In the genomic region with DNA sequence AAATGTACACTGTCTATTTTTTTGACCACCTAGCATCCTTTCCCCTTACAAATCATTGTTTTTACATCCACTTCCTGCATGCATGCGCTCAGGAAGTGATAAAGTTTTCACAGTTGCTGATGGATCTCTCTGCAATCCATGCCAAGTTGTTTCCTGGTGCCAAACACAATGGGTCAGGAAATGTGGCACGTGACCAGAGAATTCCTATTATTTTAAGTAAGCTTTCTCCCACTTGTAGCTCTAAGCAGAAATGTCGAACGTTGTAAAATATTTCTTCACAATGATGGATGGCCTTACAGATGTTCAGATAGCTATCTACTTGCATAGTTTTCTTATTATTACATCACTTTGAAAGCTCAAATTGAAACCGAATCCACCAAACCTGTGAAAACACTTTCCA, we compare ENCODE assay signal across 10 mouse cellular contexts.
DNase-seq lines count a peak whose midpoint lies in the region; ATAC-seq and TF ChIP-seq lines count a peak whose summit lies in the region.
"Had no signal": no experiment of that assay in that cellular context is flagged by ENCODE, and none has a peak within 500 bp of the region (broad histone marks: within the 10 kb centered on the region; RNA-seq: fewer than 3 reads in every experiment).

No protein-coding gene starts in this region.

- H3K4me2 ChIP-seq in limb, embryonic 14.5 days (replicated peaks; ENCODE audit: low read depth, low read length, severe bottlenecking), result no peak overlapping the region
- no peak overlapping the region for H3K4me2 ChIP-seq in kidney, embryonic 16.5 days (replicated peaks; ENCODE audit: low read depth, low read length)
- H3K4me2 ChIP-seq in midbrain, embryonic 11.5 days, result no peak overlapping the region
- H3K4me2 ChIP-seq: liver, embryonic 13.5 days; neural tube, embryonic 12.5 days had no signal

- no peak overlapping the region for H3K27ac ChIP-seq in limb, embryonic 14.5 days (replicated peaks; ENCODE audit: low read depth, low read length)
- no peak overlapping the region for H3K27ac ChIP-seq in limb, embryonic 10.5 days
- no peak overlapping the region for H3K27ac ChIP-seq in kidney, embryonic 16.5 days (ENCODE audit: low read length)
- H3K27ac ChIP-seq in hindbrain, embryonic 10.5 days, result no peak overlapping the region
- no peak overlapping the region for H3K27ac ChIP-seq in midbrain, embryonic 11.5 days (ENCODE audit: low read depth, low read length)
- H3K27ac ChIP-seq: liver, embryonic 13.5 days; neural tube, embryonic 12.5 days had no signal

- H3K36me3 ChIP-seq in limb, embryonic 14.5 days (ENCODE audit: control insufficient read depth, insufficient read depth, low read length), result no peaks in the 10 kb centered on the region
- no peaks in the 10 kb centered on the region for H3K36me3 ChIP-seq in limb, embryonic 10.5 days
- H3K36me3 ChIP-seq in kidney, embryonic 16.5 days (ENCODE audit: insufficient read depth, low read length), result no peaks in the 10 kb centered on the region
- no peaks in the 10 kb centered on the region for H3K36me3 ChIP-seq in hindbrain, embryonic 10.5 days
- no peaks in the 10 kb centered on the region for H3K36me3 ChIP-seq in midbrain, embryonic 11.5 days (ENCODE audit: control insufficient read depth, insufficient read depth, low read length)
- H3K36me3 ChIP-seq: liver, embryonic 13.5 days; neural tube, embryonic 12.5 days had no signal

- H3K9me3 ChIP-seq in limb, embryonic 14.5 days (ENCODE audit: control insufficient read depth, low read length), result no peaks in the 10 kb centered on the region
- H3K9me3 ChIP-seq in limb, embryonic 10.5 days (replicated peaks), result no peaks in the 10 kb centered on the region
- H3K9me3 ChIP-seq in kidney, embryonic 16.5 days (ENCODE audit: low read length), result no peaks in the 10 kb centered on the region
- no peaks in the 10 kb centered on the region for H3K9me3 ChIP-seq in hindbrain, embryonic 10.5 days
- no peaks in the 10 kb centered on the region for H3K9me3 ChIP-seq in midbrain, embryonic 11.5 days (ENCODE audit: control insufficient read depth, low read length)
- H3K9me3 ChIP-seq: liver, embryonic 13.5 days; neural tube, embryonic 12.5 days had no signal

- WGBS in limb, embryonic 14.5 days, result 62% methylated on average over 5 of the region's 5 CpGs
- WGBS in limb, embryonic 10.5 days, result 77% methylated on average over 5 of the region's 5 CpGs
- 43% methylated on average over 5 of the region's 5 CpGs for WGBS in kidney, embryonic 16.5 days
- WGBS in hindbrain, embryonic 10.5 days, result 79% methylated on average over 5 of the region's 5 CpGs
- 84% methylated on average over 5 of the region's 5 CpGs for WGBS in midbrain, embryonic 11.5 days

- ATAC-seq in limb, embryonic 14.5 days (ENCODE audit: low FRiP score, low read depth), result no peak
- ATAC-seq in kidney, embryonic 16.5 days (ENCODE audit: low FRiP score, low TSS enrichment), result 0 out of 2 replicates have a peak, but pooled peaks have one; percentile 15
- ATAC-seq in megakaryocyte progenitor cell, adult 5-6 weeks (replicated peaks; ENCODE audit: poor library complexity), result peak; percentile 31; the same call in 1 of the 2 replicates
- ATAC-seq in midbrain, embryonic 11.5 days (ENCODE audit: low FRiP score), result no peak

- DNase-seq in limb, embryonic 14.5 days (ENCODE audit: low spot score), result peak; percentile 8
- DNase-seq in limb, embryonic 10.5 days (ENCODE audit: low spot score), result no peak
- peak; percentile 74 for DNase-seq in heart, adult 8-10 months (ENCODE audit: low spot score)
- DNase-seq in hindbrain, embryonic 10.5 days (ENCODE audit: low spot score), result no peak
- no peak for DNase-seq in frontal cortex, postnatal 25 days (ENCODE audit: low spot score in 2 of 2)
- DNase-seq in midbrain, embryonic 11.5 days (ENCODE audit: low spot score, missing footprints), result no peak
- DNase-seq: liver, embryonic 13.5 days had no signal

- no peak for TF ChIP-seq POLR2A in limb, embryonic 14.5 days (IDR thresholded peaks at IDR 0.05; ENCODE audit: borderline replicate concordance, extremely low read depth, insufficient read depth, insufficient read length)

- H3K9ac ChIP-seq in limb, embryonic 14.5 days (ENCODE audit: low read depth, low read length, severe bottlenecking), result no peak overlapping the region
- H3K9ac ChIP-seq in kidney, embryonic 16.5 days (replicated peaks; ENCODE audit: low read length), result no peak overlapping the region
- H3K9ac ChIP-seq in midbrain, embryonic 11.5 days (ENCODE audit: low read length), result no peak overlapping the region
- H3K9ac ChIP-seq: liver, embryonic 13.5 days; neural tube, embryonic 12.5 days had no signal

- H3K4me1 ChIP-seq in limb, embryonic 14.5 days (ENCODE audit: control insufficient read depth, insufficient read depth, low read length), result no peaks in the 10 kb centered on the region
- H3K4me1 ChIP-seq in limb, embryonic 10.5 days, result no peaks in the 10 kb centered on the region
- H3K4me1 ChIP-seq in kidney, embryonic 16.5 days (ENCODE audit: insufficient read depth, low read length), result no peaks in the 10 kb centered on the region
- H3K4me1 ChIP-seq in hindbrain, embryonic 10.5 days (replicated peaks), result peaks cover 9% of the 10 kb centered on the region
- 0 out of 2 replicates have a peak, but pooled peaks cover 2% of the 10 kb centered on the region for H3K4me1 ChIP-seq in midbrain, embryonic 11.5 days (ENCODE audit: control insufficient read depth, insufficient read depth, low read length)
- H3K4me1 ChIP-seq: liver, embryonic 13.5 days had no signal

- no peak overlapping the region for H3K4me3 ChIP-seq in limb, embryonic 14.5 days (replicated peaks; ENCODE audit: low read length)
- no peak overlapping the region for H3K4me3 ChIP-seq in limb, embryonic 10.5 days
- H3K4me3 ChIP-seq in kidney, embryonic 16.5 days (ENCODE audit: low read length), result no peak overlapping the region
- no peak overlapping the region for H3K4me3 ChIP-seq in hindbrain, embryonic 10.5 days
- H3K4me3 ChIP-seq in midbrain, embryonic 11.5 days (ENCODE audit: low read depth, low read length), result no peak overlapping the region
- H3K4me3 ChIP-seq: liver, embryonic 13.5 days; neural tube, embryonic 12.5 days had no signal

- H3K27me3 ChIP-seq in limb, embryonic 14.5 days (ENCODE audit: control insufficient read depth, insufficient read depth, low read length), result no peaks in the 10 kb centered on the region
- no peaks in the 10 kb centered on the region for H3K27me3 ChIP-seq in limb, embryonic 10.5 days (ENCODE audit: low read depth, poor library complexity, severe bottlenecking)
- H3K27me3 ChIP-seq in kidney, embryonic 16.5 days (ENCODE audit: insufficient read depth, low read length), result no peaks in the 10 kb centered on the region
- no peaks in the 10 kb centered on the region for H3K27me3 ChIP-seq in hindbrain, embryonic 10.5 days (ENCODE audit: insufficient read depth, poor library complexity, severe bottlenecking)
- no peaks in the 10 kb centered on the region for H3K27me3 ChIP-seq in midbrain, embryonic 11.5 days (ENCODE audit: control insufficient read depth, insufficient read depth, low read length)
- H3K27me3 ChIP-seq: liver, embryonic 13.5 days; neural tube, embryonic 12.5 days had no signal

Comparison
In these comparisons a context has a peak if more than half of its experiments do, and no peak if none do; other contexts are left out.
1. DNase-seq: peak in limb, embryonic 14.5 days (single experiment) and heart, adult 8-10 months (single experiment); none in limb, embryonic 10.5 days (single experiment), hindbrain, embryonic 10.5 days (single experiment), frontal cortex, postnatal 25 days (0 of 2) and midbrain, embryonic 11.5 days (single experiment).
2. ATAC-seq: peak in kidney, embryonic 16.5 days (single experiment) and megakaryocyte progenitor cell, adult 5-6 weeks (single experiment); none in limb, embryonic 14.5 days (single experiment) and midbrain, embryonic 11.5 days (single experiment).